Mouse (Mus musculus) forebrain, embryonic 14.5 days (tissue): ENCODE results near the gene Nrip3. TPM values are rescaled to one million over a fixed set of nuclear protein-coding genes. Genes with fewer than 3 reads are reported as not detected.

ENCODE experiments used
- ATAC-seq: fragments of 200-750 bp; cut with Nextera tagmentation; 2 replicates; pipeline ENCODE4 v1.8.0; 2017; ENCODE audit warnings: mild to moderate bottlenecking, moderate library complexity
- DNase-seq: peaks from one replicate; pipeline ENCODE4 v3.0.0-alpha.2; 2015; ENCODE audit warnings: low spot score
- H3K27ac ChIP-seq: fragments of 300-500 bp; sonication (generic); 2 replicates; pipeline ENCODE4 v1.5.1; 2014; ENCODE audit warnings: low read depth, mild to moderate bottlenecking, control low read depth, low read length, moderate library complexity
- H3K27me3 ChIP-seq: fragments of 300-500 bp; sonication (generic); replicated peaks from 2 replicates; pipeline ENCODE4 v1.6.1; 2014; ENCODE audit warnings: low read length, control low read depth, mixed read lengths; ENCODE audit not compliant: control insufficient read depth, insufficient read depth
- H3K36me3 ChIP-seq: fragments of 300-500 bp; sonication (generic); 2 replicates; pipeline ENCODE4 v1.6.1; 2014; ENCODE audit warnings: low read length, control low read depth; ENCODE audit not compliant: control insufficient read depth, insufficient read depth
- H3K4me1 ChIP-seq: fragments of 300-500 bp; sonication (generic); 2 replicates; pipeline ENCODE4 v1.6.1; 2014; ENCODE audit warnings: antibody characterized with exemption, low read length, control low read depth; ENCODE audit not compliant: control insufficient read depth, insufficient read depth
- H3K4me2 ChIP-seq: fragments of 300-500 bp; sonication (generic); 2 replicates; pipeline ENCODE4 v1.6.1; 2014; ENCODE audit warnings: mild to moderate bottlenecking, control low read depth, low read length
- H3K4me3 ChIP-seq: fragments of 300-500 bp; sonication (generic); 2 replicates; pipeline ENCODE4 v1.5.1; 2014; ENCODE audit warnings: low read depth, low read length, control low read depth
- H3K9ac ChIP-seq: fragments of 300-500 bp; sonication (generic); 2 replicates; pipeline ENCODE4 v1.6.1; 2014; ENCODE audit warnings: mild to moderate bottlenecking, low read length, control low read depth, moderate library complexity
- H3K9me3 ChIP-seq: fragments of 300-500 bp; sonication (generic); replicated peaks from 2 replicates; pipeline ENCODE4 v1.6.1; 2016; ENCODE audit warnings: low read length, control low read depth, mixed read lengths; ENCODE audit not compliant: control insufficient read depth
- WGBS: fragments of 180-500 bp; shearing (Covaris S2); extraction: QIAGEN DNeasy Blood & Tissue Kit; methylation state at CpG from one replicate; pipeline ENCODE4 v1.1.7; 2014; 5-methylcytosine and 5-hydroxymethylcytosine counted together
- polyA plus RNA-seq: library from polyadenylated mRNA; unstranded; fragments of >200 nt; fragmentation: Nextera tagmentation; extraction: Ambion mirVana; gene quantifications from 2 replicates; pipeline ENCODE4 v1.2.1, GENCODE M21; 2014

Gene Nrip3
- 4.5 and 6.8 TPM in 2 replicates for polyA plus RNA-seq

DNA sequence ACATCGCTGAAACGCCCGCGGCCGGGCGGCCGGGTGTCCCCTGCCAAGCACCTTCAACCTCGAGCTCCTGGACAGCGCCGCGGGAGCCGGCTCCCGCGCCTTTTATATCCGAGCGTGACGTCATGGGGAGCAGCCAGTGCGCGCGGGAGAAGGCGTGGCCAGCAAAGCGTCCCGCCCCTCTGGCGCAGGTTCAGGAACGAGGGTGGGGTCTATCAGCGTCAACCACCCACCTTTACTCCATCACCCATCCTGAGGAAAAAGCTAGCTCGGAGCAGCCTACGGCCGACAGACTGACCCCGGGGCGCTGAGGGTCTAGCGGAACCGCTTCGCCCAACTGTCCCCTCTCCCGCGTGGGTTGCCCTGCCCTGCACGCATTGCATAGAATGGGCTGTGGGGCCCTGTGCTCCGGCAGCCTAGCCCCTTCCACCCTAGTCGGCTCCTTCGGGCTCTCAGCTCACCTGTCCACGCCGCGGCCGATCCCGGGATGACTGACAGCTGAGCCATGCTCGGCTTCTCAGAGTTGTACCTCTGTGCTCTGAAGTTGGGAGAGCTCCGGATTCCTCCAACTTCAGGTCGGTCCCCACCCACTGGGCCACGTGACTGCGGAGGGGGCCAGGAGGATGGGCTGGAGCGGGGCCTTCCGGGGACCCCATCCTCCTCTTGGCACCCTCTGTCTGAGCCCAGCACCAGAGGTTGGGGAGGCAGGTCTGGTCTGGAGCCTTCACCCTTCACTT lies at the start of gene Nrip3:
Nrip3 (minus strand) TSS at position 556 of the 734 bp plus-strand sequence.
- H3K9ac ChIP-seq, result peak within 1 kb of the TSS; percentile 66
- peak within 1 kb of the TSS; percentile 53 for H3K4me3 ChIP-seq
- no peaks in the 10 kb centered on the region for H3K9me3 ChIP-seq
- WGBS, result 1% methylated on average over 52 of the region's 52 CpGs
- peaks cover 23% of the 10 kb centered on the region for H3K27me3 ChIP-seq
- no peaks in the 10 kb centered on the region for H3K36me3 ChIP-seq
- DNase-seq, result peak; percentile 86
- H3K27ac ChIP-seq, result no peak within 1 kb of the TSS
- peak within 1 kb of the TSS; percentile 97 for H3K4me2 ChIP-seq
- peaks cover 4% of the 10 kb centered on the region; the same call in 1 of the 2 replicates for H3K4me1 ChIP-seq
- peak; percentile 86 for ATAC-seq

DNA sequence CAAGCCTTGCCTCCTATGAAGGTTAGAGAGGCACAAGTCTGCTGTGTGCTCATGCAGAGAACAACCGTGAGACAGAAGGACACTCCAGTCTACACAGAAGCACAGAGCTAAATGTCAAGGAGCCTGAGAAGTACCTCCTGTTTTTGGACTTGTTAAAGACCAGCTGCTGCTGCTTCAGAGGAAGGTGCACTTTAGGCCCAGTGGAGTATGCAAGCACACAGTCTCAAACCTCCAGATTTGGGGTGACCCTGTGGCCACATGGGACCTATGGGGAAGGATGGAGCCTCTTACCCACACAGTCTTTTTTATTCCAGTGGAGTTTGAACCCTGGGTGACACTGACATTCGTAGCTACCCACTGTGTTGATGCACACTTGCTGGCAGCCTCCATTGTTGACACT lies 49.6 kb upstream of the Nrip3 start:
- Histone ChIP-seq H3K9me3 (no peaks in the 10 kb centered on the region), H3K27me3 (no peaks in the 10 kb centered on the region), H3K4me3 (no peak overlapping the region), H3K36me3 (no peaks in the 10 kb centered on the region), H3K9ac (no peak overlapping the region), H3K4me1 (no peaks in the 10 kb centered on the region), H3K27ac (no peak overlapping the region), H3K4me2 (no peak overlapping the region)
- WGBS, result 83% methylated on average over 2 of the region's 2 CpGs
- no peak for ATAC-seq
- DNase-seq, result no peak

DNA sequence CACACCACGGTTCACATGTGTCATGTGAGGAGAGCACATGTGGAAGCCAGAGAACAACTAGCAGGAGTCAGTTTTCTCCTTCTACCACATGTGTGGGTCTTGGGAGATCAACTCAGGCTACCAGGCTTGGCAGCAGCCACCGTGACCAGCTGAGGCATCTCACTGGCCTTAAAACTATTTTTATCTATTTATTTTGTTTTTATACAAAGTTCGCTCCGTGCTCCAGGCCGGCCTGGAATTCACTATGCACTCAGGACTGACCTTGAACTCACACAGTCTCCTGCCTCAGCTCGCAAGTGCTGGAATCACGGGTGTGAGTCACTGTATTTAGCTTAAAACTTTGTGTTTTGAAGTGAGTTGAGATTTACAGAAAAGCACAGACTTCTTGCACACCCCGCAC lies 45.1 kb upstream of the Nrip3 start:
- 94% methylated on average over 8 of the region's 8 CpGs for WGBS
- DNase-seq (no peak), ATAC-seq (no peak)
- Histone ChIP-seq H3K4me1 (no peaks in the 10 kb centered on the region), H3K27me3 (no peaks in the 10 kb centered on the region), H3K4me2 (no peak overlapping the region), H3K4me3 (no peak overlapping the region), H3K9ac (no peak overlapping the region), H3K36me3 (no peaks in the 10 kb centered on the region), H3K27ac (no peak overlapping the region), H3K9me3 (no peaks in the 10 kb centered on the region)

DNA sequence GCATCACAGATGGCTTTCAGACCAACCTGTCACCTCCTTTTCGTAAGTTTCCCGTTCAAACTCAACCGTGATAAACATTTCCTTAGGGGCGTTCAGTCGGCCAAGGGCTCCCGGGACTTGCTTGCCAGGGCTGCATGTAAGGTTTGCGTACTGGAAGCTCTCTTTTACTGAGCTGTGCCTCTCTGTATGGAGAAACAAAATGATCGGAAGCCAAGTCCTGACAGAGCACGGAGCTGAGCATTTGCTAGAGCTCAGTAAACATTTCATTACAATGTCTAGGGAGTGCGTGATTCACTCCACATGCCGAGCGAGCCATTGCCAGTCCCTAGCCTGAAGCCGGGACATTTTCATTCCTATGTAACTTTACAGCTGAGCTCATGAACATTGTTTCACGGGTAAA lies 43.5 kb upstream of the Nrip3 start:
- 74% methylated on average over 14 of the region's 14 CpGs for WGBS
- Histone ChIP-seq H3K27me3 (no peaks in the 10 kb centered on the region), H3K9ac (no peak overlapping the region), H3K36me3 (no peaks in the 10 kb centered on the region), H3K4me3 (no peak overlapping the region), H3K4me1 (no peaks in the 10 kb centered on the region), H3K4me2 (no peak overlapping the region), H3K27ac (no peak overlapping the region), H3K9me3 (no peaks in the 10 kb centered on the region)
- DNase-seq, result peak; percentile 49
- ATAC-seq, result peak; percentile 44; the same call in 1 of the 2 replicates

DNA sequence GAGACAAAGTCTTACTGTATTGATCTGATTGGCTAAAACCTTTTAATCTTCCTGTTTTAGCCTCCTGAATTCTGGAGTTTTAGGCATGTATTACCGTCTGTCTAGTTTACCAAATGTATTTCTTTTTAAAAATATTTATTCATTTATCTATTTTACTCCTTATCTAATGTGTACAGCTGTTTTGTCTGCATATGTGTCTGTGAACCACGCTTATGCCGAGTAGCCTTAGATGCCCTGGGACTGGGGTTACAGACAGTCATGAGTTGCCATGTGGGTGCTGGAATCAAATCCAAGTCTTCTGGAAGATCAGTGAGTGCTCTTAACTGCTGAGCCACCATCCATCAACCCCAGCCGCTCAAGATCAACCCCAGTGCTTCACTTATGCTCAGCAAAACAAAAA lies 36.8 kb upstream of the Nrip3 start:
- Histone ChIP-seq H3K4me1 (0 out of 2 replicates have a peak, but pooled peaks cover 2% of the 10 kb centered on the region), H3K9me3 (no peaks in the 10 kb centered on the region), H3K4me2 (no peak overlapping the region), H3K9ac (no peak overlapping the region), H3K27me3 (peaks cover 24% of the 10 kb centered on the region), H3K27ac (no peak overlapping the region), H3K36me3 (no peaks in the 10 kb centered on the region), H3K4me3 (no peak overlapping the region)
- ATAC-seq, result no peak
- DNase-seq, result no peak
- 90% methylated on average over 4 of the region's 4 CpGs for WGBS

DNA sequence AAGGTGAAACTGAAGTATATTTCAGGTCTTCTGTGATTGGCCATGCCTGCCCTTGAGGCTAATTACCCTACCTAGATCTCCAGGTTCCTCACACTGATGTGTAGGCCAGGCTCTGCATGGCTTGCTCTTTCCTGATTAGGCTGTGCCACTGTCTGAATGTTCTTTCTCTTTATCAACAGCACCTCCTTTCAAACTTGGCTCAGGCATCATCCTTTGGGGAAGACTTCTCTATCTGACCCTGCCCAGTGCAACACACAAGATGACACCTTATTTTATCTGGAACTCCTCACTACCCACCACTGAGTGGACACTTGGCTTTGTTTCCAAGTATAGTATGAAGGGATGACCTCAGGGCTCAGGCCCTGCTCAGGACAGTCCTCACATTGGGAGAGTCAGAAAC lies 36.1 kb upstream of the Nrip3 start:
- no peaks in the 10 kb centered on the region for H3K9me3 ChIP-seq
- H3K36me3 ChIP-seq, result no peaks in the 10 kb centered on the region
- DNase-seq, result no peak
- no peak for ATAC-seq
- no peak overlapping the region for H3K9ac ChIP-seq
- peaks cover 24% of the 10 kb centered on the region for H3K27me3 ChIP-seq
- H3K27ac ChIP-seq, result no peak overlapping the region
- 0 out of 2 replicates have a peak, but pooled peaks cover 2% of the 10 kb centered on the region for H3K4me1 ChIP-seq
- no peak overlapping the region for H3K4me3 ChIP-seq
- no peak overlapping the region for H3K4me2 ChIP-seq

DNA sequence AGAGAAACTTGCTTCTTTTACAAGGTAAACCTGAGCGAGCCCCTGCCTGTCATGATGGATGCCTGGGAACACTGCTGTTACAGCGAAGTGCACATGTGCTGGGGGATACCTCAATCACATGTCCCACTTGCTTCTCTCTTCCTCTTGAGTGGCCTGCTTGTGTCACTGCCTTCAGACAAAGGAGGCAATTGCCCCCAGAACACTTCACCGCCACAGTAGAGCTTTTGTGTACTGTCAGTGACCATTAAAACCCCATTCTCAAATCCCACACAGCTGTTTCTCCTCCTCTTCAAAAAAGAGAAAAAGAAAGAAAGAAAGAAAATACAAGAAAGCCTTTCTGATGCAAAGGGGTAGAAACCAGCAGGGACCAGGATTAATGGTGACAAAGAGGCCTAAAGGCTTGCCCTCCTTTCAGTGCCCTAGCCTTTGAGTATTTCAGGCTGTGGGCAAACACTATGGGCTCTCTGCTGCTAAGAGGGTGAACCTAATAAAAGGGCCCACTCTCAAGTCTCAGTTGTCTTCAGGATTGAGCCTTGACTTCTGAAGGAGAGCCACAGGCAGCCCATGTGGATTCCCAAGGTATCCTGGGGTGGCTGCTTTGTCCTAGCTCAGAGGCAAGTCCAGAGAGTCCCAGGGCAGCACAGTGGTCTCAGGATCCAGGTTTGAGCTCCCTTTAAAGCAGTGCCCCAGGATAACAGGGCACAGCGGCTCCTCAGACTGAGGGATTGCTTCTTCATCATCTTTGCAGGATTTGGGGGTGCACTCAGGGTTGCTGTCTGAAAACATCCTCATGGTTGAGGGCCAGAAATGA lies 31.7 kb upstream of the Nrip3 start:
- peak; percentile 70 for ATAC-seq
- no peak overlapping the region for H3K4me2 ChIP-seq
- no peak overlapping the region for H3K4me3 ChIP-seq
- 0 out of 2 replicates have a peak, but pooled peaks cover 2% of the 10 kb centered on the region for H3K4me1 ChIP-seq
- H3K9ac ChIP-seq, result no peak overlapping the region
- H3K27me3 ChIP-seq, result peaks cover 38% of the 10 kb centered on the region
- no peaks in the 10 kb centered on the region for H3K36me3 ChIP-seq
- H3K9me3 ChIP-seq, result no peaks in the 10 kb centered on the region
- peak; percentile 51 for DNase-seq
- WGBS, result 5% methylated on average over 4 of the region's 4 CpGs
- H3K27ac ChIP-seq, result no peak overlapping the region

DNA sequence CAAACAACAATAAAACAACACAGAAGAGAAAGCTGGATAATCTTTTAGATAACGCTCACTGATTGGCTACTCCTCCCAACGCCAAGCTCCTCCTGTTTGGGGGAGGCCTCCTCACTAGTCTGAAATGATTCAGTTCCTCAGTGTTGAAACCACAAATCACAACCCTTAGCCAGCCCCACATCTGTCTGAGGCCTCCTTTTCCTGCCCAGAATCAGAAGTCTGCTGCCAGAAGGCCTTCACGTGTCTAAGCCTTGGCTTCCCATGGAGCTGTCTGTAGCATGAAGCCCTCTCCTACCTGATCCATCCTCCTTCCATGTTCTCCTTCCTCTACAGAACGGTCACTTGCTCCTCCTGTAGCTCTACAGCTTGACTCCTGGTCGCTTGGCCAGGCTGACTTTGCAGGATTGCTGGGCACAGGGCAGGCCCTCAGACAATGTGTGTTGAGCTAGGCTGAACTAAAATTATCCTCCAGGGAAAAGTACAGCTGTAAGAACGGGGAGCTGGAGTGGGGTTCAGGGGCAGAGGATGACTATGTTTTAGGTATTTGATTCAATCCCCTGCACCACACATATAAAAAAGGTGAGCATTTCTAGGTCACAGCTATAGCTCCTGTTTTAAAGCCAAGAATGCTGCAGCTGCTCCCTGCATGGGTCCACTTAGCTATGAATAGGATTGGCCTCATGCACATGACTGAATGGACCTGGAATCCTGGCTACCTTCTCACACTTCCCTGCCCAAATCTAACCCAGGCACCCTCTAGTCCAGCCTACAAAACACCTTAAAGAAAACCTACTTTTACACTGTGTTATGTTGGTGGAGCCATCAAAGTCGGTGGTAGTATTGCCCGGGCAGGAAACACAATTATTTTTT lies 26.0 kb upstream of the Nrip3 start:
- Histone ChIP-seq H3K9ac (no peak overlapping the region), H3K9me3 (no peaks in the 10 kb centered on the region), H3K4me3 (no peak overlapping the region), H3K27ac (no peak overlapping the region), H3K4me1 (no peaks in the 10 kb centered on the region), H3K36me3 (no peaks in the 10 kb centered on the region), H3K27me3 (peaks cover 16% of the 10 kb centered on the region; the same call in 1 of the 2 replicates), H3K4me2 (no peak overlapping the region)
- 83% methylated on average over 8 of the region's 8 CpGs for whole genome bisulfite sequencing
- no peak for DNase-seq
- no peak for ATAC-seq
